Mouse (Mus musculus): ENCODE measurements around the gene Tfap4.

Tfap4 gene

GRCm38 (mm10) chr16:4559715-4560144, at the start of gene Tfap4:
Gene Tfap4, minus strand, starts transcription at chr16:4559854.
- peak; percentile 84 for DNase-seq

GRCm38 (mm10) chr16:4608532-4609059, 48.9 kb upstream of the Tfap4 start:
- no peak for DNase-seq

- peak; percentile 83 for DNase-seq
Observed at GRCm38 (mm10) chr16:4607818-4608531, 48.3 kb upstream of the Tfap4 start.

GRCm38 (mm10) chr16:4606431-4607084, 46.9 kb upstream of the Tfap4 start:
- DNase-seq, result peak; percentile 56

GRCm38 (mm10) chr16:4605514-4606131, 46.0 kb upstream of the Tfap4 start:
- DNase-seq, result no peak

DNA sequence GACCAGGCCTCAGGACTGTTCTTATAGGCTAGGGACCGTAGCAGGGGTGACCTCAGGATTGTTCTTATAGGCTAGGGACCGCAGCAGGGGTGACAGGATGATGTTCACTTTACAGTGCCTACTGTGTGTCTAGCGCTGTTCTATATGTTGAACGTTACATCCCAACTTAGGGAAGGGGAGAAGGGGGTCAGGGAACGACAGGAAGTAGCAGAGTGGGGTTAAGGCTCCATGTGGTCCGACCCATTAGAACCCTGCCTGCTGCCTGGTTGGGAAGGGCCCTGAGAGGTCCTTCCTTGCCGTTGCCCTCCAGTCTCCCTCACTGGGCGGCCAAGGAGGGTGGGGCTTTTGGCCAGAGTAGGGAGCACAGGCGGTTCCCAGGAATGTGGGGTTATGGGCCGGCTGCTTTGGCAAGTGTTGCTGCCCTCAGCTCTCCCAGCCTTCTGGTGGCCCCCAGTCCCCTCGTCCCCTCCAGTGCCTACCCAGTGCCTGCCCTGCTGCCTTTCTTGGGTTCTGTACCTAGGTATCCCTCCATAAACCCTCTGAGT, 44.7 kb upstream of the Tfap4 start:
- no peak for DNase-seq

GRCm38 (mm10) chr16:4603453-4603837, 43.8 kb upstream of the Tfap4 start:
- DNase-seq, result no peak

DNA sequence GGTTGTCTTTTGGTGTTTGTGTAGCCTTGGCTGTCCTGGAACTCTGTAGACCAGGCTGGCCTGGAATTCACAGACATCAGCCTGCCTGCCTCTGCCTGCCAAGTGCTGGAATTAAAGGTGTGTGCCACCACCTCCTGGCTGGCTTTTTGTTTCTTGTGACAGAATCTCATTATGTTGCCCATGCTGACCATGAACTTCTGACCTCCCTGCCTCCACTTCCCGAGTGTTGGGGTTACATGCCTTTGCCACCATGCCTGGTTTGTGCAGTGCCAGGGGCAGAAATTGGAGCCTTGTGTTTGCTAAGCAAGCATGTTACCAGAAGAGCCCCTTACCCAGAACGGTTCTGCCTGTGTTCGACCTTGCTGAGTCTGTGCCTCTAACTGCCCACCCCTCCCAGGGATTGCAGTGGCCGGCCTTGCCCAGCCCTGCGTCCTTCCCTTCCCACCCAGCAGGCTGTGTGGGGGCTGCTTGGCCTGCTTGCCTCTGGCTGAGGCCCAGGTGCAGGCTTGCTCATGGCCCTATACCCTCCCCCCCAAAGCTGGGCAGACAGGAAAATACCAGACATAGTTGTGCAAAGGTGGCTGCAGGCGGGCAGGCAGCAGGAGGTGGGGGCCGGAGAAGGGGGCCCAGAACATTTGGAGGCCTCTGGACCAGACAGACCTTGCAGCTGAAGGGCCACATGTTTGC, 43.3 kb upstream of the Tfap4 start:
- no peak for DNase-seq

- DNase-seq, result no peak
Observed at GRCm38 (mm10) chr16:4602189-4602588, 42.5 kb upstream of the Tfap4 start.

DNA sequence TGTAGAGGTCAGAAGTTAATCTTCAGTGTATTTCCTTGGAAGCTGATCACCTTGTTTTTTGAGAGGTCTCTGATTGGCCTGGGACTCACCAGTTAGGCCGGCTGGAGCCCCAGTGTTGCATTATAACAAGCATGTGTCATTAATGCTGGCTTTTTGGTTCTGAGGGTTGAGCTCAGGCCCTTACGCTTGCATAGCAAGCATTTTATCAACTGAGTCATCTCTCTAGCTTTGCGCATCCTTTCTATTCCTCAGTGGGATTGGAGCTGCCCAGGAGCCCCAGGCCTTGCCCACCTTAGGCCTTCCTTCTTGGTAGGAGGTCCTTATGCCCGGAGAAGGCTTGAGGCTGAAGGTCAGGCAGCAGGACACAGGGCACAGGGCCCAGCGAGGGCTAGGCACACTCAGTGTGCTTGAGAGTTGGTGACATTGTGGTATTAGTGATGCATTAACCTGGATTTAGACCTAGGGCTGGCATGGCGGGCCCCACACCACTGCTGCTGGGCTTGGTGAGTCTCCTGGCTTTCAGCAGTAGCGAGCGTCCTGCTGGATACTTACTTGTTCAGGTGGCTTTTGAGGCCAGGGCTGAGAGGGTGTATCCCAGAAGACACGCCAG, 41.2 kb upstream of the Tfap4 start:
- DNase-seq, result no peak

DNA sequence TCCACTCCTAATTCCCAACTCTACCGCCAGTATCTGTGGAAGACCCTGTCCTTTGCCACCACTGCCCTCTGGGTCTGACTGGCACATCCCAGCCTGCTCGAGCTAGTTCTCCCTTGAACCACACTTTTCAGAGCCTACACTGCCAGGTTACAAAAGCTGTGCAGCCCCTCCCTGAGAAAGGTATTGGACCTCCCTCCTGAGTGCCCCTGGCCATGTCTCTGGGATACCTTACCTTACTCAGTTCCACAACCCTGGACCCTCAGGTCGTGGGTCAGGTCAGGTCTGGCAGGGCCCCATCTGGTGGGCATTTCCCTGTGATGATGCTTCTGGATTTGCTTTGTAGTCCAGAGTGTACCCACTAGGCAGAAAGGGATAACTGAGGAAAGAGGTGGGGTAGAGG, 40.0 kb upstream of the Tfap4 start:
- DNase-seq, result no peak

- DNase-seq, result no peak
Observed at GRCm38 (mm10) chr16:4598891-4599543, 39.4 kb upstream of the Tfap4 start.

DNA sequence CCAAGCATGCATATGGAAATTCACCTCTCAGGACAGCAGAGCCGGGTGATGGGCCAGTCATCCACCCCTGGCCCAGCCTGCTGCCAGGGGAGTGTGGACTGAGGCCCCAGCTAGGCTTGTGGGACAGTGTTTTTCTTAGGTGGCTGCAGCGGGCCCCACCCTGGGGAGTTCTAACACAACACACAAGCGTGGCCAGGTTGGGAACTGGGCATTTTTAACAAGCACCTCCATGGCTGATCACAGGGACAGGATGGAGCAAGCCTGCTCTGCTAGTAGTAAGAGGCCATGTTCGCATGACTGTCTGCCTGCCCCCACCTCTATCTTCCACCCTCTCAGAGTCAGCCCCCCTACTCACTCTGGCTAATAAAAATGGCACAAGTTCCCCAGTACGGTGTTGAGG, 38.4 kb upstream of the Tfap4 start:
- no peak for DNase-seq

- DNase-seq, result no peak
Observed at GRCm38 (mm10) chr16:4597296-4597695, 37.6 kb upstream of the Tfap4 start.

GRCm38 (mm10) chr16:4596836-4597235, 37.2 kb upstream of the Tfap4 start:
- DNase-seq, result no peak

- peak; percentile 62 for DNase-seq
Observed at GRCm38 (mm10) chr16:4596141-4596728, 36.6 kb upstream of the Tfap4 start.

DNA sequence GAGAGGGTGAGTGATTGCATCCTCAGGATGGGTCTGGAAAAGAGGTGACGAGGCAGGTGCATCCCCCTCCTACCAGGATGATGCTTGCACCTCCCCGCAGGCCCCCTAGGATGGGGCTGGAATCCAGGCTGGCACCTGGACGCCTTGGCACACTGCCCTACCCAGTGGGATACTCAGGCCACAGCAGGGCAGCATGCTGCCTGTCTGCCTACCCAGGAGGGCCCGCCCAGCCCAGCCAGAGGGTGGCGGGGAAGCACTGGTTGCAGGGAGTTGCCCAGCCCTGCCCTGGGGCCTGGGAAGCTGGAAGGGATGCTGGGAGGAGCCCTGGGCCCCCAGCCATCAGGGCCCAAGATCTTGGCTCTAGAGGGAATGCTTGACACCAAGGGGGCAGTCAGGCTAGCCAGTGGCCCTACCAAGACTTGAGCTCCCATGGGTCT, 35.9 kb upstream of the Tfap4 start:
- DNase-seq, result peak; percentile 78

DNA sequence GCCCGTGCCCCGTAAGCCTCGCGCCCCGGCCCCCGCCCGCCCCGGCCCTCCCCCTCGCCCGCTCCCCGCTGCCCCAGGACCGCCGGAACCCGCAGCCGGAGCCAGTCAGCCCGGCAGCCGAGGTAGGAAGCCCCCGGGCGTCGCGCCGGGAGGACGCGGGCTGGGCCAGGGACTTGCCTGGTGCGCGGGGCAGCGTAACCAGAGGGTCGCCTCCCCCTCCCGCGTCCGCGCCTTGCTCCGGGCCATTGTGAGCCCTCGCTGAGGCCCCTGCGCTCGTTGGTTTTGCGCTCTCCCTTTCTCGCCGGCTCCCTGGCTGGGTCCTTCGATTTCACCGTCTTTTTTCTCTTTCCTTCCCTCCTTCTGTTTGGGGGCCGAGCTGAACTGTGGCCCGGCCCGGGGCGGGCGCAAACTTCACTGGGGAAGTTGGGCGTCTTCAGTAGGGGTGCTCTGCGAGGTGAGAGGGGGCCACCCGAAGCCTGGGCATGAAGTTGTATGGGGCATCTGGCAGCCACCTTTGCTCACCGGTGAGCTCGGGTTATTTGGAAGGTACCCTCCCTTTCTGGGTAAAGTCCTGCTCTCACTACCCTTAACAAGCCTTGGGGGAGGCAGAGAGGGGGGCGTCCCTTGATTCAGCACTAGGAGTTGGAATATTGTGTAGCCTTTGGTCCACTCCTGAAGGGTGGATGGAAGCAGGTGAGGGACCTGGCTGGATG, 35.3 kb upstream of the Tfap4 start:
- DNase-seq, result peak; percentile 52

DNA sequence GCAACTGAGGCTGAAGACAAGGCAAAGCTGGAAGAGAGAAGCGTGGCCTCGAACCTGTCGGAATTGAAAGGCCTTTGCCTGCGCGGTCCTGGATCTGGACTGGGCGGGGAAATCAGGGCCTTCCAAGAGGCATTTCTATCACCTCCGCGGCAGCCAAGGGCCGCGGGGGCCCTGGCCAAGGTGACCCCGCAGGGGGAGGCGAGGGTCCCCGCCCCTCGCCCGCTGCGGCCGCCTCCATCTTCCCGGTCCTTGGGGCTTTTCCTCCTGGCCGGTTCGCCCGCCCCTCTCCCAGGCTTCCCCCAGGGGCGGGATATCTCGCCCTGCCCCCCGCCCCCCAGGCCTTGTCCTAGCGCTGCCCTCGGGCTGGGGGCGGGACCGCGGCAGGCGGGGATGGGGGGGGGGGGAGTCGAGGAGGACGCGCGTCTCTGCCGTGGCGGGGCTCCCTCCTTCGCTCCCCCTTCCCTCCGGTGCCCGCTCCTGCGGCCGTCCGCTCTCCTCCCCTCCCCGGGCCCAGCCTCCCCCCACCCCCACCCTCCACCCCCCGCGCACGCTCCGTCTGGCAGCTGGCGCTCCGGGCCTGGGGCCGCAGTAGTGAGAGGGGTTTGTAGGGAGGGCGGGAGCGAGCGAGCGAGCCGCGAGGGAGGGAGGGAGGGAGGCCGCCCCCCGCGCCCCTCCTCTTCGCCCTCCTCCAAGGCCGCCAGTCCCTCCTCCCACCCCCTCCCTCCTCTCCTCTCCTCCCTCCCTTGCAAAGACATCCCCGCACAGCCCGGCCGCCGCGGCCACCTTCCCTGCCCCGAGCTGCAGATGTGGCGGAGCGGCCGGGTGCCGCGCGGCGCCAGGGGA, 34.5 kb upstream of the Tfap4 start, which contains the start of gene Glis2:
Glis2 (plus strand) TSS at position 743 of the 843 bp plus-strand sequence.
- DNase-seq, result peak; percentile 65
